Mouse (Mus musculus): ENCODE data around the gene Rab5a.
"Not testable (repeated sequence)": the region's sequence is repeated elsewhere in the genome, so short reads cannot be mapped to it uniquely, and the experiment has no call there.

The Rab5a gene

GRCm38 (mm10) chr17:53478858-53479603 is at the start of gene Rab5a:
Rab5a (plus strand) TSS chr17:53479234.
- DNase-seq (ENCODE audit: low spot score in 2 of 2), result peak; percentile 98 to 99

DNA sequence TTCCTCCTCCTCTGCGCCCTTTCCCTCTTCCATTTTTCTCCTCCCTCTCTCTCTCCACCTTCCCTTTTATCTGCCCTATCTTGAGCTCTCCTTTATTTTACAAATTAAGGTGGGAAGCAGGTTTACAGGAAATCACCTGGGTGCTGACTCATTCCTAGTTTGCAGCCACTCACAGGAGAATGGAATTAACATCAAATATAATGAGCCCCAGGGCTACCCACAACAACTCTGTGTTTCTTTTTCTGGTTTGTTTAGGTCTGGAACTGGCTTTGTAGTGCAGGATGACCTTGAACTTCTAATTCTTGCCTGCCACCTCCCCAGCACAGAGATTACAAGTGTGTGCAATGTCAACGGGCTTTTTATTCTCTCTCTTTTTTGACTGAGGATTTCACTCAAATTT is 22.9 kb upstream of the Rab5a start:
- DNase-seq (ENCODE audit: low spot score in 2 of 2), result no peak

DNA sequence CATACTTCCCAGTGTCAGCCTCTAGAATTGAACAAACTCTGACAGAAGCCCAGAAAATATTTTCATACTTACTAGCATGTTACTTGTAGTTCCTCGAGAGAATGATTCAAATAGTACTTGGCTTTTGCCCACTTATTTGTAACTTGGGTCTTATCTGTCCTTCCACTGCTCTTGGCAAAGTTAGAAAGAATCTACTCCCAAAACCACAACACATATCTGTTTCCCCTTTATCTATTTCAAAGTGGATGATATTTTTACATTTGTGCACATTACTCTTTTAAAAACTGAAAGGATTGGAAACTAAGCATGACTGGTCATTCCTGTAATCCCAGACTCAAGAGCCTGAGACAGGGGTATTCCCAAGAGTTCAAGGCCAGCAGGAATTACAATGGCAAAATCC is 22.3 kb upstream of the Rab5a start:
- DNase-seq (ENCODE audit: low spot score in 2 of 2), result no peak

- peak; percentile 47 to 60 for DNase-seq (ENCODE audit: low spot score in 2 of 2)
Observed at GRCm38 (mm10) chr17:53462603-53463495, 16.2 kb upstream of the Rab5a start, which contains the start of gene Efhb. Efhb (minus strand) TSS chr17:53463321.

DNA sequence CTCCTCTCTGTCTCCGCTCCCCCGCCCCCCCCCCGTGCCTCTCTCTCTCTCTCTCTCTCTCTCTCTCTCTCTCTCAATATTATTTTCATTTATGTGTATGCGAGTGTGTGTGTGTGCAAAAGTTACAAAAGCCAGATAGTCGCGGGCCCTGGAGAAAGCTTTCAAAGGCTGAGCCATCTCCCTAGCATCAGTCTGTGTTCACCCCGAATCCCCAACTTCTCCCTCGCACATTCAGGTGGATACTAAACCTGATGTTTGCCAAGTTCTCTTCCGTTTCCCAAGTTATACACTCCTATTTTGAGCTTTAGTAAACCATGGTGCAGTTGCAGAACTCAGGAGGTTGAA is 15.6 kb upstream of the Rab5a start:
- DNase-seq (ENCODE audit: low spot score in 2 of 2), result no peak

- no peak for DNase-seq (ENCODE audit: low spot score in 2 of 2)
Observed at GRCm38 (mm10) chr17:53465569-53465968, 13.5 kb upstream of the Rab5a start.

DNA sequence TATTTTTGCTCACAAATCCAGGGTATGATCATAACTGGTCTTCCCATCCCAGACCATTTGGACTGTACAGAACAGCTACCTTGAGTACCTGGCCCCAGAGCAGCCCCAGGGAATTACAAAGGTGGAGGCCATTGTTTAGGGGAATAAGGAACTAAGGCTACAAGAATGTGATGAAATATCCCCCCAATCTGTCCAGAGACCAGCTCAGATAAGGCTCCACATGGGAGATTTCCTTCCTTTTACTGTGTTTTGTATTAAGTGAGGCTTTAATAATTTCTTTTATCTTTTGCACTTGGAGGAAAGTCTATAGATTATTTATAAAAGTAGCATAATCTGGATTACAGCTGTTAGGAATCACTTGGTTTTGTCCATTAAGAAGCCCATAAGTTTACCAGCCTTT is 10.3 kb upstream of the Rab5a start:
- DNase-seq (ENCODE audit: low spot score in 2 of 2), result no peak

DNA sequence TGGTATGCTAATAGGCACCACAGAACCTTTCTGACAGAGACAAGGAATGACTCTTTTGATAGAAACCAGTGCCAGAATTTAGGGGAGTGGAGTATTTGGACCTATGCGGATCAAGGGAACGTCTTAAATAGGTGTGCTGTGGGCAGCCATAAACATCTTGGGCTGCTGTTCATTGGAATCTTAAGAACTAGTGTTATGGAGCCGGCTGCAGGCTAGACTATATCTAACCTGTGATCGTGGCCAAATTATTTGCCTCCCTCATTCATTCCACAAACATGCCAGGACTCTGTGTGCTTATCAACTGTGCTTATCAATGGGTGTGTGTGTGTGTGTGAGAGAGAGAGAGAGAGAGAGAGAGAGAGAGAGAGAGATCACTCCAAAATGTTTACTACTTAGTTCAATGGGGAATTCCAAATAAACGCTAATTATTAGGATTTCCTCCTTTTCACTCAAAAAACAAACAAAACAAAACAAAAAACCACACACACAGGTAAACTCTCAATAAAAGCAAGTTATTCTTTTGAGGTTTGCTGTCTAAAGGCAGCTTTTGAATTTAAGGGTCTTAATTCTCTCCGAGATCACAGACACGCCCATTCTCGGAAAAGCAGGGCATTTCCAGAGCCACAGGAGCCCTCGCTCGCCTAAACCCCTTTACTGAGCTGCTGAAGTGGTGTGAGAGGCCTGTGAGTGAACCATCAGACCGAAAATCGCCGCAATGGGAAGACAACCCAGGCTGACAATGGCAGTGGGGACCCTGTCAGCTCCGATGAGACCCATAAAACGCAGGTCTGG is 772 bp upstream of the Rab5a start:
- DNase-seq (ENCODE audit: low spot score in 2 of 2), result no peak

GRCm38 (mm10) chr17:53479604-53480041 is 589 bp downstream of the Rab5a start:
- peak; percentile 37 to 40 for DNase-seq (ENCODE audit: low spot score in 2 of 2)

- DNase-seq (ENCODE audit: low spot score in 2 of 2), result no peak
Observed at GRCm38 (mm10) chr17:53480433-53480832, 1.4 kb downstream of the Rab5a start.

DNA sequence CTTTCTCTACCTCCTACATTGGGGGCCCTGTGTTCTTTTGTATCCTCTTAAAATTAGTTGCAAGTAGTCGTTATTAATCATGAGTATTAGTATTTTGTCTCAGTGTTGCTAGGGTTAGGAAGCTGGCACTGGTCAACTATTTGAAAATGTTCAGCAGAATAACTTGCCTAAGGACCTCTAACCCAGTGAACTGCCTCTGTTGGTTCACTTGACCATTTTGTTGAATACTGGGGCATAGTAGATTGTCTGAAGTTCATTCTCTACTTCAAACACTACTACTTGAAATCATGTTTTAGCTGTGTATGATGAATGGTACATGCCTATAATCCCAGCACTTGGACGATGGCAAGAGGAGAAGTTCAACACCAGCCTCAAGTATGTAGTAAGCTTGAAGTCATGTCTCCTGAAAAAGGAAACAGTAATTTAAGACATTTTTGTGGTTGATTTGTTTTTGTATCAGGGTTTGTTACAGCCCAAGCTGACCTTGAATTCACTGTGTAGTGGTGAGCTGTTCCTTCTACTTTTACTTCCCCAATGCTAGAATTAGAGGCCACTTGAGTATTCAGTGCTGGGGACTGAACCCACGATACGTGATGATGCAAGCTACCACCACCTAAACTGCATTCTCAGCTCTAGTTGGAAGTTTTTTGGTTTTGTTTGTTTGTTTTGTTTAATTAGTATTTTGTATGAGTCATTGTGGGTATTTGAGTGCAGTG is 9.4 kb downstream of the Rab5a start:
- DNase-seq (ENCODE audit: low spot score in 2 of 2), result peak; percentile 19 to 20

GRCm38 (mm10) chr17:53489007-53489378 is 10.0 kb downstream of the Rab5a start:
- DNase-seq (ENCODE audit: low spot score in 2 of 2), result no peak

GRCm38 (mm10) chr17:53502966-53503365 is 23.9 kb downstream of the Rab5a start:
- no peak for DNase-seq (ENCODE audit: low spot score in 2 of 2)

GRCm38 (mm10) chr17:53512311-53512951 is 33.4 kb downstream of the Rab5a start:
- no peak for DNase-seq (ENCODE audit: low spot score in 2 of 2)

GRCm38 (mm10) chr17:53519364-53519763 is 40.3 kb downstream of the Rab5a start:
- no peak for DNase-seq (ENCODE audit: low spot score in 2 of 2)

DNA sequence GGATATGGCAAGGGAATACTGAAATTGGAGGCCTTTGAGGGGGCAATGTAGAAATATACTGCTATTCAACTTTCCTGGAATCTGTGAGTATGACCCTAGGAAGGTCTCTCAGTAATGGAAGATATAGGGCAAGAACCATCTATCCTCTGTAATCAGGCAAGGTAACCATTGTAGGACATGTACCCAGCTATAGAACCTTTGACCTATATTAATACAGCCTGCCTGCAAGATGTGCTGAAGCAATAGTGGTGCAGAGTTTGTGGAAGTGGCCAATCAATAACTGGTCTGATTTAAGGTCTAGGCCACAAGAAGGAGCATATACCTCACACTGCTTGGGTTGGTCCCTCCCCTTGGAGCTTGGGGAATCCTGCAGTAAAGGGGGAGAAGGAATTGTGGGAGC is 41.5 kb downstream of the Rab5a start:
- no peak for DNase-seq (ENCODE audit: low spot score in 2 of 2)

- DNase-seq (ENCODE audit: low spot score in 2 of 2), result no peak
Observed at GRCm38 (mm10) chr17:53528034-53528433, 49.0 kb downstream of the Rab5a start.

DNA sequence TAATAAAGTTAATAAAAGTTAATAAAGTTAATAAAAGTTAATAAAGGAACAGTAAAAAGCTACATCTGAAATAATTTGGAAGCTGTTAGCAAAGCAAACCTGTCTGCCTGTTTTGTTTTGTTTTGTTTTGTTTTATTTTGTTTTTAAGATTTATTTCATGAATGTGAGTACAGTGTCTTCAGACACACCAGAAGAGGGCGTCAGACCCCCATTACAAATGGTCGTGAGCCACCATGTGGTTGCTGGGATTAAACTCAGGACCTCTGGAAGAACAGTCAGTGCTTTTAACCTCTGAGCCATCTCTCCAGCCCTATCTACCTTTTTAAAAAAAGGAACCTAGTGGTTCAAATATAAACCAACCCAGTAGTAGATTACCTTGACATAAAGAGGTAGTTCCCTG is 52.1 kb downstream of the Rab5a start:
- no peak for DNase-seq (ENCODE audit: low spot score in 2 of 2)

DNA sequence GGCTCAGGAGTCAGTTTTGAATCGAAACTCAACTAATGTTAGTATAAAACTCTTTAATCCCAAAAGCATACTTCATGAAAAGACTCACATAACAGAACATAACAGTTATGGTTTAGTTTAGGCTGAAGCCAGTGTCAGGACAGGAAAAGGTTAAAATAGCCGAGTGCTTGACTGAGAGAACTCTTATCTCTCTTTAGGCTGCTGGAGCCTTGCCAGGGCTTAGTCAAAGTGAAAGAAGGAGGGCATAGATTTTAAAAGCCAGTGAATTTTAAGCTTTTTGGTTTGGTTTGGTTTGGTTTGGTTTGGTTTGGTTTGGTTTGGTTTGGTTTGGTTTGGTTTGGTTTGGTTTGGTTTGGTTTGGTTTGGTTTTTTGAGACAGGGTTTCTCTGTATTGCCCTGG is 53.4 kb downstream of the Rab5a start:
- DNase-seq (ENCODE audit: low spot score in 2 of 2), result no peak

DNA sequence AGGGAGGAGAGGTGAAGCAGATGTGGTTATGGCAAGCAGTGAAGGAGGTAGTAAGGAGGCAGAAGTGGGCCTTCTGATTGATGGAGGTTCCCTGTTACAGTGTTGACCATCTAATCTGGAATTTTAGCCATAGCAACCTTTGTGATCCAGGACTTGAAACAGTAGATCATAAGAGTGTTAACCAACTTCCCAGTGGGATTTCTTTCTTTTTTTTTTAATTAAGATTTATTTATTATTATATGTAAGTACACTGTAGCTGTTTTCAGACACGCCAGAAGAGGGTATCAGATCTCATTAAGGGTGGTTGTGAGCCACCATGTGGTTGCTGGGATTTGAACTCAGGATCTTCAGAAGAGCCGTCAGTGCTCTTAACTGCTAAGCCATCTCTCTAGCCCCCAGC is 60.3 kb downstream of the Rab5a start, which contains the start of gene Pp2d1:
Pp2d1 (minus strand) TSS at position 101 of the 400 bp plus-strand sequence.
- not testable (repeated sequence) for DNase-seq (ENCODE audit: low spot score in 2 of 2)

GRCm38 (mm10) chr17:53542536-53542935 is 63.5 kb downstream of the Rab5a start:
- no peak for DNase-seq (ENCODE audit: low spot score in 2 of 2)

All from spleen, postnatal 36 days (tissue).